8 mouse cellular contexts compared by ENCODE assay signal in genomic region chr1:127500219-127500618, GRCm38 (mm10).
DNase-seq lines count a peak whose midpoint lies in the region; ATAC-seq and TF ChIP-seq lines count a peak whose summit lies in the region.

No protein-coding gene starts in this region.

- no peak for ATAC-seq in heart, embryonic 12.5 days (ENCODE audit: insufficient number of reproducible peaks, low FRiP score)
- ATAC-seq in intestine, embryonic 14.5 days (replicated peaks; ENCODE audit: low FRiP score, low TSS enrichment, low read depth), result no peak

- no peak for TF ChIP-seq POLR2A in heart, adult 2 months (IDR thresholded peaks at IDR 0.05; ENCODE audit: insufficient read depth, low read depth, low read length)

- peak; percentile 63 to 76 for DNase-seq in heart, adult 2 months
- DNase-seq in cerebellum, adult 9-10 months, result peak; percentile 90
- DNase-seq in frontal cortex, postnatal 14 days (ENCODE audit: low spot score in 2 of 2), result peak; percentile 55 to 78
- DNase-seq in intestine, embryonic 14.5 days (ENCODE audit: low spot score), result peak; percentile 88
- DNase-seq in left cerebral cortex, postnatal 4 days, result peak; percentile 90
- DNase-seq in natural killer cell, adult 2 months (ENCODE audit: low spot score in 2 of 2), result peak; percentile 69 to 84
- DNase-seq in spleen, postnatal 36 days (ENCODE audit: low spot score in 2 of 2), result peak; percentile 77 to 81

- H3K79me2 ChIP-seq in heart, adult 2 months (replicated peaks; ENCODE audit: control insufficient read depth, insufficient read depth, low read length), result no peaks in the 10 kb centered on the region

- TF ChIP-seq CTCF in heart, adult 2 months (IDR thresholded peaks at IDR 0.05), result peak; percentile 96

- H3K9ac ChIP-seq in heart, adult 2 months (ENCODE audit: low read depth, low read length), result no peak overlapping the region
- no peak overlapping the region for H3K9ac ChIP-seq in heart, embryonic 12.5 days
- H3K9ac ChIP-seq in intestine, embryonic 14.5 days (ENCODE audit: low read length), result no peak overlapping the region

- H3K9me3 ChIP-seq in heart, embryonic 12.5 days (replicated peaks), result no peaks in the 10 kb centered on the region
- H3K9me3 ChIP-seq in intestine, embryonic 14.5 days (ENCODE audit: control insufficient read depth, low read length), result no peaks in the 10 kb centered on the region

- no peak overlapping the region for H3K27ac ChIP-seq in heart, adult 2 months
- no peak overlapping the region for H3K27ac ChIP-seq in heart, embryonic 12.5 days (ENCODE audit: poor library complexity, severe bottlenecking)
- H3K27ac ChIP-seq in intestine, embryonic 14.5 days (ENCODE audit: low read depth), result no peak overlapping the region

- H3K27me3 ChIP-seq in heart, adult 2 months (ENCODE audit: control insufficient read depth, insufficient read depth, low read length), result no peaks in the 10 kb centered on the region
- no peaks in the 10 kb centered on the region for H3K27me3 ChIP-seq in heart, embryonic 12.5 days (replicated peaks)
- H3K27me3 ChIP-seq in intestine, embryonic 14.5 days (replicated peaks; ENCODE audit: control insufficient read depth, insufficient read depth, low read length), result no peaks in the 10 kb centered on the region

- H3K4me2 ChIP-seq in heart, embryonic 12.5 days, result no peak overlapping the region
- no peak overlapping the region for H3K4me2 ChIP-seq in intestine, embryonic 14.5 days (ENCODE audit: low read length)

- H3K4me3 ChIP-seq in heart, adult 2 months, result no peak overlapping the region
- H3K4me3 ChIP-seq in heart, embryonic 12.5 days, result no peak overlapping the region
- H3K4me3 ChIP-seq in intestine, embryonic 14.5 days (ENCODE audit: low read depth, low read length), result no peak overlapping the region

- 0 out of 2 replicates have a peak, but pooled peaks have one; percentile 27 for TF ChIP-seq EP300 in heart, adult 2 months (IDR thresholded peaks at IDR 0.05; ENCODE audit: insufficient read depth, low read depth, low read length)

- intact Hi-C loops in heart, adult 2 months (cut with DNase I), result loop anchor here (1.0 to 10.0 kb wide), 4 partner anchors 95 to 415 kb away; partner anchors contain the start of gene Tmem163
- intact Hi-C loops in left cerebral cortex, postnatal 4 days (cut with DNase I), result loop anchor here (2.0 to 5.0 kb wide), 2 partner anchors 177 to 265 kb away; partner anchors contain the start of gene Tmem163

- no peaks in the 10 kb centered on the region for H3K4me1 ChIP-seq in heart, adult 2 months (ENCODE audit: control insufficient read depth, insufficient read depth, low read length)
- peaks cover 14% of the 10 kb centered on the region; the same call in 1 of the 2 replicates for H3K4me1 ChIP-seq in heart, embryonic 12.5 days (replicated peaks)
- no peaks in the 10 kb centered on the region for H3K4me1 ChIP-seq in intestine, embryonic 14.5 days (replicated peaks; ENCODE audit: control insufficient read depth, insufficient read depth, low read length)

- no peaks in the 10 kb centered on the region for H3K36me3 ChIP-seq in heart, adult 2 months (ENCODE audit: control insufficient read depth, insufficient read depth, low read length)
- no peaks in the 10 kb centered on the region for H3K36me3 ChIP-seq in heart, embryonic 12.5 days
- H3K36me3 ChIP-seq in intestine, embryonic 14.5 days (ENCODE audit: control insufficient read depth, insufficient read depth, low read length), result no peaks in the 10 kb centered on the region

- 5% methylated on average over 8 of the region's 8 CpGs for WGBS in heart, adult 2 months
- WGBS in heart, embryonic 12.5 days, result 6% methylated on average over 8 of the region's 8 CpGs
- WGBS in intestine, embryonic 14.5 days, result 9% methylated on average over 8 of the region's 8 CpGs
